Mouse (Mus musculus): ENCODE results near the gene Slc35f3. TPM values are rescaled to one million over a fixed set of nuclear protein-coding genes. Genes with fewer than 3 reads are reported as not detected.

Gene Slc35f3
- total and polyA plus RNA-seq, 3 experiments: not detected

DNA sequence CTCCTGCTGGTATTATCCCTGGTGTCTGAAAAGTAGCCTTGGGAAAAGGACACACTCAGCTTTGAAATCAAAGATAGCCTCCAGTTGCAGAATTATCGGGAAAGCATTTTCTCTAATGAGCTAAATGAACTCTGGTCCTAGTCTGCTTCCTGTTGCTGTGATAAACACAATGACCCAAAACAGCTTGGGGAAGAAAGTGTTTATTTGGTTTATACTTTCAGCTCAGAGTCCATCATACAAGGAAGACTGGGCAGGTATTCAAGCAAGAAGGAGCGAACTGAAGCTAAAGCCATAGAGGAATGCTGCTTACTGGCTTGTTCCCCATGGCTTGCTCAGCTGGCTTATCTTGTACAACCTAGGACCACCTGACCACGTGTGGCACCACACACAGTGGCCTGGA, 67.9 kb downstream of the Slc35f3 start:
- no peaks in the 10 kb centered on the region for H3K4me1 ChIP-seq (ENCODE audit: control insufficient read depth in 1 of 2, insufficient read depth in 2 of 2, low read length in 2 of 2)
- no peaks in the 10 kb centered on the region for H3K9me3 ChIP-seq (replicated peaks; ENCODE audit: insufficient read depth, low read length)
- no peaks in the 10 kb centered on the region for H3K79me2 ChIP-seq (ENCODE audit: control insufficient read depth, insufficient read depth, low read length, poor library complexity)
- DNase-seq (ENCODE audit: low read depth, low spot score): no peak
- H3K36me3 ChIP-seq (ENCODE audit: control insufficient read depth in 1 of 2, insufficient read depth in 2 of 2, low read length in 2 of 2): no peaks in the 10 kb centered on the region
- no peaks in the 10 kb centered on the region for H3K27me3 ChIP-seq (ENCODE audit: control insufficient read depth in 1 of 2, insufficient read depth in 2 of 2, low read length in 2 of 2)
- H3K9ac ChIP-seq (ENCODE audit: control insufficient read depth, low read depth, low read length, poor library complexity, severe bottlenecking): no peak overlapping the region
- H3K27ac ChIP-seq (ENCODE audit: control insufficient read depth, low read depth, low read length): no peak overlapping the region
- H3K4me3 ChIP-seq (ENCODE audit: control insufficient read depth in 1 of 2, insufficient read depth in 1 of 2, low read depth in 2 of 2, low read length in 2 of 2): no peak overlapping the region
- TF ChIP-seq POLR2AphosphoS5 (IDR thresholded peaks at IDR 0.05; ENCODE audit: borderline replicate concordance, low read depth, low read length): no peak
- TF ChIP-seq NRF1 (IDR thresholded peaks at IDR 0.05; ENCODE audit: insufficient read depth, low read depth, low read length, poor library complexity, severe bottlenecking): no peak

DNA sequence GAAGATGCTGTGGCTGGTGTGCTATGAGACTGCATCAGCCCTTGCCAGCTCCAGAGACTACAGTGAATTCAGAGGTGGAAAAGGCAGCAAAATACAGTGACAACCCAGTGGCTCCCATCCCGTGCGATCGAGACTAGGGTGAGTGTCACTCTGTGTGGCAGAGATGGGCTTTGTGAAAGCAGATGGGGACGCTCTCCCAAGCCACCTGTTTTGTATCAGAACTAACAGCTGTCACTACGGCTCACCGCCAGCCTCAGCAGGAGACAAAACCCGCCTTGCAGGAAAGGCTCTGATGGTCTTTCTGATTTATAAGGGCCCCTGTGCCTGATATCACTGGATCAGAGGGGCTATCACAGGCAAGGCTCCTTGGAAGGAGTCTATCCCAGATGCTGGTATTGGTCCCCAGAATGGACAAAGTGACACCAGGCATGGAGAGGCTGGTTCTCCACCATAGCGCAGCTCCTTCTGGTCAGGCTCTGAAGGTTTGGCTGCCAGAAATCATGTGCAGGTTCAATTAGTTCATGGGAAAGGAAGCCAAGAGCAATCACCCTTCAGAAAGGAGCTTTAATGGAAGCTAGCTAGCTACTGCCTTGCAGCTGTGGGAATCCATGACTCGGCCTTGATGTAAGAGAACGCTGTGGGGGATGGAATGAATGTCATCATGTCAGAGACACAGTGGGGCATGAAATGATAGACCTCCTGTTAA, 70.1 kb downstream of the Slc35f3 start:
- no peak overlapping the region for H3K4me3 ChIP-seq (ENCODE audit: control insufficient read depth in 1 of 2, insufficient read depth in 1 of 2, low read depth in 2 of 2, low read length in 2 of 2)
- no peaks in the 10 kb centered on the region for H3K4me1 ChIP-seq (ENCODE audit: control insufficient read depth in 1 of 2, insufficient read depth in 2 of 2, low read length in 2 of 2)
- H3K9ac ChIP-seq (ENCODE audit: control insufficient read depth, low read depth, low read length, poor library complexity, severe bottlenecking): no peak overlapping the region
- TF ChIP-seq MYC (IDR thresholded peaks at IDR 0.05; ENCODE audit: low read depth, low read length) (no peak), ELF1 (IDR thresholded peaks at IDR 0.05; ENCODE audit: low read depth, low read length) (no peak), RCOR1 (IDR thresholded peaks at IDR 0.05; ENCODE audit: low read depth, low read length) (no peak), TBP (IDR thresholded peaks at IDR 0.05; ENCODE audit: low read depth, low read length) (no peak), POLR2AphosphoS2 (IDR thresholded peaks at IDR 0.05; ENCODE audit: low read length) (no peak), USF2 (IDR thresholded peaks at IDR 0.05; ENCODE audit: borderline replicate concordance in 1 of 2, insufficient read depth in 1 of 2, low read depth in 1 of 2, low read length in 2 of 2) (no peak), ZKSCAN1 (IDR thresholded peaks at IDR 0.05; ENCODE audit: low read depth, low read length) (no peak), UBTF (IDR thresholded peaks at IDR 0.05; ENCODE audit: borderline replicate concordance, insufficient read depth, low read depth, low read length) (no peak), HCFC1 (IDR thresholded peaks at IDR 0.05; ENCODE audit: low read depth, low read length) (no peak), ZC3H11A (IDR thresholded peaks at IDR 0.05; ENCODE audit: low read depth, low read length) (no peak), KAT2A (conservative IDR thresholded peaks at IDR 0.05; ENCODE audit: low read depth, low read length) (no peak), MAFK (IDR thresholded peaks at IDR 0.05; ENCODE audit: borderline replicate concordance, low read depth, low read length) (no peak), JUND (IDR thresholded peaks at IDR 0.05; ENCODE audit: low read depth, low read length) (no peak), RAD21 (IDR thresholded peaks at IDR 0.05; ENCODE audit: low read depth, low read length) (no peak), MAZ (IDR thresholded peaks at IDR 0.05; ENCODE audit: low read depth, low read length) (no peak), EP300 (IDR thresholded peaks at IDR 0.05; ENCODE audit: low read depth in 1 of 2, low read length in 2 of 2) (no peak), BHLHE40 (IDR thresholded peaks at IDR 0.05; ENCODE audit: borderline replicate concordance, low read depth, low read length) (no peak)
- H3K9me3 ChIP-seq (replicated peaks; ENCODE audit: insufficient read depth, low read length): no peaks in the 10 kb centered on the region
- no peaks in the 10 kb centered on the region for H3K36me3 ChIP-seq (ENCODE audit: control insufficient read depth in 1 of 2, insufficient read depth in 2 of 2, low read length in 2 of 2)
- no peaks in the 10 kb centered on the region for H3K79me2 ChIP-seq (ENCODE audit: control insufficient read depth, insufficient read depth, low read length, poor library complexity)
- no peak overlapping the region for H3K27ac ChIP-seq (ENCODE audit: control insufficient read depth, low read depth, low read length)
- no peaks in the 10 kb centered on the region for H3K27me3 ChIP-seq (ENCODE audit: control insufficient read depth in 1 of 2, insufficient read depth in 2 of 2, low read length in 2 of 2)
- DNase-seq (ENCODE audit: low read depth, low spot score): no peak

All from MEL (cell line).